Mouse (Mus musculus): ENCODE results near the gene Gm21994. TPM values are rescaled to one million over a fixed set of nuclear protein-coding genes. Genes with fewer than 3 reads are reported as not detected.

Gene Gm21994
- polyA plus RNA-seq, 1 experiment from 2014 or later = 3.3 TPM

Other genes starting within 250 kb of the Gm21994 start
- gene Zfp120, start 118.9 kb downstream of the Gm21994 start, polyA plus RNA-seq (2015; fragmentation: Nextera tagmentation; extraction: Ambion mirVana) = 9.7 and 9.9 TPM in 2 replicates
- not detected in 2 replicates for gene Gm10770, start 75.9 kb downstream of the Gm21994 start, polyA plus RNA-seq (2015; fragmentation: Nextera tagmentation; extraction: Ambion mirVana)
- gene Gm14139, start 73.8 kb downstream of the Gm21994 start, polyA plus RNA-seq (2015; fragmentation: Nextera tagmentation; extraction: Ambion mirVana) = not detected in 2 replicates
- 11.6 and 12.4 TPM in 2 replicates for gene Zfp937, start 37.5 kb downstream of the Gm21994 start, polyA plus RNA-seq (2015; fragmentation: Nextera tagmentation; extraction: Ambion mirVana)
- 0.11 TPM in 1 of 2 replicates, not detected in the other for gene Gm14124, start 1.9 kb upstream of the Gm21994 start, polyA plus RNA-seq (2015; fragmentation: Nextera tagmentation; extraction: Ambion mirVana)
- gene Gm10130, start 68.1 kb upstream of the Gm21994 start, polyA plus RNA-seq (2015; fragmentation: Nextera tagmentation; extraction: Ambion mirVana) = 0.94 and 2.1 TPM in 2 replicates
- gene 3300002I08Rik, start 107.2 kb upstream of the Gm21994 start, polyA plus RNA-seq (2015; fragmentation: Nextera tagmentation; extraction: Ambion mirVana) = 14.2 and 15.6 TPM in 2 replicates
- 7.9 and 8.3 TPM in 2 replicates for gene Zfp442, start 195.9 kb upstream of the Gm21994 start, polyA plus RNA-seq (2015; fragmentation: Nextera tagmentation; extraction: Ambion mirVana)
- gene Zfp345, start 229.5 kb upstream of the Gm21994 start, polyA plus RNA-seq (2015; fragmentation: Nextera tagmentation; extraction: Ambion mirVana) = 0.09 and 0.11 TPM in 2 replicates